Mouse (Mus musculus): ENCODE measurements around the gene Nr4a2. TPM values are rescaled to one million over a fixed set of nuclear protein-coding genes. Genes with fewer than 3 reads are reported as not detected.
A peak's percentile ranks its signal among the peaks of the same experiment; 100 is the strongest.

Nr4a2 gene
- polyA plus RNA-seq, 1 experiment from 2014 or later, result 3.5 TPM

- WGBS, result under 1% methylated on average over 51 of the region's 51 CpGs
- Histone ChIP-seq H3K9me3 (replicated peaks) (no peaks in the 10 kb centered on the region), H3K4me2 (peak overlapping the region; percentile 89), H3K36me3 (no peaks in the 10 kb centered on the region), H3K27me3 (replicated peaks) (peaks cover 77% of the 10 kb centered on the region), H3K4me3 (peak overlapping the region; percentile 50), H3K9ac (0 out of 2 replicates have a peak overlapping the region, but pooled peaks have one; percentile 22), H3K4me1 (replicated peaks) (peaks cover 23% of the 10 kb centered on the region), H3K27ac (ENCODE audit: poor library complexity, severe bottlenecking) (no peak overlapping the region)
- ATAC-seq (ENCODE audit: insufficient number of reproducible peaks, low FRiP score), result peak; percentile 42; the same call in 1 of the 2 replicates
Measured at GRCm38 (mm10) chr2:57102091-57102855, 21.5 kb downstream of the Nr4a2 start.

GRCm38 (mm10) chr2:57100241-57100640 is 23.6 kb downstream of the Nr4a2 start:
- Histone ChIP-seq H3K4me3 (no peak overlapping the region), H3K36me3 (no peaks in the 10 kb centered on the region), H3K9me3 (replicated peaks) (no peaks in the 10 kb centered on the region), H3K27ac (ENCODE audit: poor library complexity, severe bottlenecking) (no peak overlapping the region), H3K4me1 (replicated peaks) (peaks cover 23% of the 10 kb centered on the region), H3K4me2 (no peak overlapping the region), H3K27me3 (replicated peaks) (peaks cover 68% of the 10 kb centered on the region), H3K9ac (no peak overlapping the region)
- no peak for ATAC-seq (ENCODE audit: insufficient number of reproducible peaks, low FRiP score)
- 65% methylated on average over 3 of the region's 3 CpGs for WGBS

- Histone ChIP-seq H3K4me3 (no peak overlapping the region), H3K4me2 (no peak overlapping the region), H3K9me3 (replicated peaks) (no peaks in the 10 kb centered on the region), H3K4me1 (replicated peaks) (no peaks in the 10 kb centered on the region), H3K36me3 (no peaks in the 10 kb centered on the region), H3K27me3 (replicated peaks) (no peaks in the 10 kb centered on the region), H3K9ac (no peak overlapping the region), H3K27ac (ENCODE audit: poor library complexity, severe bottlenecking) (no peak overlapping the region)
- no peak for ATAC-seq (ENCODE audit: insufficient number of reproducible peaks, low FRiP score)
- WGBS, result 66% methylated on average over 9 of the region's 9 CpGs
Measured at GRCm38 (mm10) chr2:57072452-57072851, 51.4 kb downstream of the Nr4a2 start.

DNA sequence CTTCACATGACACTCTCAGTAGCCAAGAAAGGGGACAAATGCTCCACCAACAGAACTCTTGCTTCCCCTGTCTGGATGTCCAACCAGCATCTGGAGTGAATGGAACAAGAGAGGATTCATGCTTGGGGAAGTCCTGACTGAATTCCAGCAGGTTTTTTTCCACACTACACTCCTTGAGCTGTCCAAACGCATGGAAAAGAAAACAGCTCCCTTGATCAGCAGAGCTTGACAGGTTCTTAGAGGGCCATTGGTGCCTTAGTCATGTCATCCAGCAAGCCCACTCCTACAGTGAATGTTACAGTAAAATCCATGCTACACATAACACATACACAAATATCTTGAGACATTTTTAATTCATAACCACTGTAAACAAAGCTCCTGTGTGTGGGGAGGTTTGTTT is 60.3 kb downstream of the Nr4a2 start:
- no peak for ATAC-seq (ENCODE audit: insufficient number of reproducible peaks, low FRiP score)
- Histone ChIP-seq H3K27ac (ENCODE audit: poor library complexity, severe bottlenecking) (no peak overlapping the region), H3K36me3 (no peaks in the 10 kb centered on the region), H3K9ac (no peak overlapping the region), H3K4me3 (no peak overlapping the region), H3K9me3 (replicated peaks) (no peaks in the 10 kb centered on the region), H3K4me1 (replicated peaks) (no peaks in the 10 kb centered on the region), H3K4me2 (no peak overlapping the region), H3K27me3 (replicated peaks) (no peaks in the 10 kb centered on the region)
- WGBS, result 79% methylated on average over 1 of the region's 1 CpGs

Other genes starting within 250 kb of the Nr4a2 start
- 14.9 and 16.6 TPM in 2 replicates for gene Gpd2, start 113.6 kb upstream of the Nr4a2 start, polyA plus RNA-seq (2016; fragmentation: Nextera tagmentation; extraction: Ambion mirVana)